Mouse (Mus musculus) heart, postnatal 10 days (tissue): Measurements from ENCODE around the gene Sox1. TPM values are rescaled to one million over a fixed set of nuclear protein-coding genes. Genes with fewer than 3 reads are reported as not detected.
A peak's percentile ranks its signal among the peaks of the same experiment; 100 is the strongest.

ENCODE experiments used
- DNase-seq, 2 experiments: peaks; one replicate each; pipeline ENCODE4 v3.0.0; 2021
- intact Hi-C: fragments of 180-260 bp; cut with DNase I; formaldehyde crosslinking; loops from one replicate; pipeline ENCODE4 v1.15.1; 2025
- total RNA-seq, 2 experiments: library from RNA; stranded (reverse); gene quantifications; 2 replicates each; pipeline ENCODE4 v1.2.3; 2021

Sox1 gene
- total RNA-seq, 2 experiments from 2014 or later: not detected

- DNase-seq: no peak
- intact Hi-C loops: no loop called here
Measured at GRCm38 (mm10) chr8:12408020-12408419, 12.9 kb downstream of the Sox1 start.

- intact Hi-C loops: no loop called here
- no peak for DNase-seq
Measured at GRCm38 (mm10) chr8:12409976-12410375, 14.9 kb downstream of the Sox1 start.

- DNase-seq: no peak
- intact Hi-C loops: no loop called here
Measured at GRCm38 (mm10) chr8:12417056-12417455, 22.0 kb downstream of the Sox1 start.

- DNase-seq: no peak
- intact Hi-C loops: no loop called here
Measured at GRCm38 (mm10) chr8:12420537-12420936, 25.4 kb downstream of the Sox1 start.

GRCm38 (mm10) chr8:12425906-12426305, 30.8 kb downstream of the Sox1 start:
- intact Hi-C loops: no loop called here
- no peak for DNase-seq

- DNase-seq: no peak
- intact Hi-C loops: no loop called here
Measured at GRCm38 (mm10) chr8:12427346-12427745, 32.3 kb downstream of the Sox1 start.

GRCm38 (mm10) chr8:12427886-12428799, 33.0 kb downstream of the Sox1 start:
- intact Hi-C loops: no loop called here
- no peak for DNase-seq

- no peak for DNase-seq
- intact Hi-C loops: no loop called here
Measured at GRCm38 (mm10) chr8:12428931-12429330, 33.8 kb downstream of the Sox1 start.

GRCm38 (mm10) chr8:12429601-12430172, 34.6 kb downstream of the Sox1 start:
- intact Hi-C loops: no loop called here
- no peak for DNase-seq

- intact Hi-C loops: no loop called here
- peak; percentile 53 to 63 for DNase-seq
Measured at GRCm38 (mm10) chr8:12430173-12430899, 35.2 kb downstream of the Sox1 start.

- no peak for DNase-seq
- intact Hi-C loops: no loop called here
Measured at GRCm38 (mm10) chr8:12430900-12431737, 36.0 kb downstream of the Sox1 start.

- intact Hi-C loops: no loop called here
- DNase-seq: no peak
Measured at GRCm38 (mm10) chr8:12431738-12432055, 36.6 kb downstream of the Sox1 start.

- intact Hi-C loops: no loop called here
- DNase-seq: peak; percentile 19 to 56
Measured at GRCm38 (mm10) chr8:12432546-12432945, 37.5 kb downstream of the Sox1 start.

- intact Hi-C loops: no loop called here
- no peak for DNase-seq
Measured at GRCm38 (mm10) chr8:12434771-12435170, 39.7 kb downstream of the Sox1 start.

GRCm38 (mm10) chr8:12438021-12438420, 42.9 kb downstream of the Sox1 start:
- DNase-seq: no peak
- intact Hi-C loops: no loop called here

- intact Hi-C loops: no loop called here
- DNase-seq: no peak
Measured at GRCm38 (mm10) chr8:12439044-12439443, 43.9 kb downstream of the Sox1 start.

- intact Hi-C loops: no loop called here
- no peak for DNase-seq
Measured at GRCm38 (mm10) chr8:12439846-12440245, 44.8 kb downstream of the Sox1 start.

- intact Hi-C loops: no loop called here
- DNase-seq: no peak
Measured at GRCm38 (mm10) chr8:12440997-12441396, 45.9 kb downstream of the Sox1 start.

- DNase-seq: no peak
- intact Hi-C loops: no loop called here
Measured at GRCm38 (mm10) chr8:12445258-12445657, 50.2 kb downstream of the Sox1 start.

GRCm38 (mm10) chr8:12445926-12446680, 51.0 kb downstream of the Sox1 start:
- no peak for DNase-seq
- intact Hi-C loops: no loop called here
